Mouse (Mus musculus): ENCODE results near the gene Ncaph2.

Ncaph2 gene

GRCm38 (mm10) chr15:89341678-89342077 is 13.8 kb upstream of the Ncaph2 start:
- CTCF ChIA-PET: interaction anchor here (0.6 kb wide), 1 partner anchor 23 kb away, joined by 4 read pairs; no protein-coding TSS in a partner anchor

- CTCF ChIA-PET: no interaction called here
These were observed 12.2 kb upstream of the Ncaph2 start for GRCm38 (mm10) chr15:89343325-89343724.

GRCm38 (mm10) chr15:89350447-89350846 is 5.1 kb upstream of the Ncaph2 start:
- CTCF ChIA-PET: no interaction called here

GRCm38 (mm10) chr15:89351302-89351701 is 4.2 kb upstream of the Ncaph2 start:
- CTCF ChIA-PET: no interaction called here

- CTCF ChIA-PET: interaction anchor here (0.6 kb wide), 1 partner anchor 10 kb away, joined by 3 read pairs; no protein-coding TSS in a partner anchor
These were observed 3.5 kb upstream of the Ncaph2 start for GRCm38 (mm10) chr15:89352054-89352453.

- CTCF ChIA-PET: interaction anchor here (0.6 kb wide), 1 partner anchor 9 kb away, joined by 3 read pairs; no protein-coding TSS in a partner anchor
These were observed 2.7 kb upstream of the Ncaph2 start for GRCm38 (mm10) chr15:89352795-89353194.

- CTCF ChIA-PET: no interaction called here
These were observed 1.7 kb upstream of the Ncaph2 start for GRCm38 (mm10) chr15:89353837-89354236.

GRCm38 (mm10) chr15:89354455-89354854 is 1.1 kb upstream of the Ncaph2 start:
- CTCF ChIA-PET: no interaction called here

GRCm38 (mm10) chr15:89356372-89356771 is 853 bp downstream of the Ncaph2 start:
- CTCF ChIA-PET: no interaction called here

- CTCF ChIA-PET: interaction anchor here (0.7 kb wide), 1 partner anchor 367 kb away, joined by 3 read pairs; no protein-coding TSS in a partner anchor
These were observed 3.3 kb downstream of the Ncaph2 start for GRCm38 (mm10) chr15:89358784-89359183.

GRCm38 (mm10) chr15:89363051-89363450 is 7.5 kb downstream of the Ncaph2 start:
- CTCF ChIA-PET: no interaction called here

- CTCF ChIA-PET: no interaction called here
These were observed 9.6 kb downstream of the Ncaph2 start for GRCm38 (mm10) chr15:89365141-89365551.

GRCm38 (mm10) chr15:89372068-89372467 is 16.5 kb downstream of the Ncaph2 start:
- CTCF ChIA-PET: interaction anchor here (0.6 kb wide), 1 partner anchor 212 kb away, joined by 4 read pairs; no protein-coding TSS in a partner anchor

GRCm38 (mm10) chr15:89372536-89372935 is 17.0 kb downstream of the Ncaph2 start:
- CTCF ChIA-PET: interaction anchor here (0.5 kb wide), 1 partner anchor 104 kb away, joined by 4 read pairs; no protein-coding TSS in a partner anchor

GRCm38 (mm10) chr15:89373027-89373761 is 17.7 kb downstream of the Ncaph2 start:
- CTCF ChIA-PET: interaction anchor here (0.5 to 1.1 kb wide), 4 partner anchors 15 to 181 kb away, joined by 3 to 13 read pairs (median 4); no protein-coding TSS in a partner anchor

- CTCF ChIA-PET: interaction anchor here (0.6 to 1.1 kb wide), 2 partner anchors 16 to 58 kb away, joined by 3 to 5 read pairs; no protein-coding TSS in a partner anchor
These were observed 18.3 kb downstream of the Ncaph2 start, which contains the start of gene Sco2 for GRCm38 (mm10) chr15:89373762-89374248. TSS of gene Sco2 (minus strand) at chr15:89373846.

GRCm38 (mm10) chr15:89374340-89374739 is 18.8 kb downstream of the Ncaph2 start:
- CTCF ChIA-PET: interaction anchor here (1.1 kb wide), 1 partner anchor 58 kb away, joined by 3 read pairs; no protein-coding TSS in a partner anchor

- CTCF ChIA-PET: no interaction called here
These were observed 19.4 kb downstream of the Ncaph2 start for GRCm38 (mm10) chr15:89374801-89375534.

GRCm38 (mm10) chr15:89376040-89376439 is 20.5 kb downstream of the Ncaph2 start:
- CTCF ChIA-PET: no interaction called here

- CTCF ChIA-PET: no interaction called here
These were observed 21.4 kb downstream of the Ncaph2 start, which contains the start of gene Tymp for GRCm38 (mm10) chr15:89376957-89377356. TSS of gene Tymp (minus strand) at chr15:89377039.

GRCm38 (mm10) chr15:89377362-89377761 is 21.8 kb downstream of the Ncaph2 start:
- CTCF ChIA-PET: no interaction called here

All from spleen, embryonic (tissue).